Mouse (Mus musculus) cerebellum, adult 11 months (tissue): ENCODE measurements around the gene Slc26a8.
A peak's percentile ranks its signal among the peaks of the same experiment; 100 is the strongest.

ENCODE experiments used
- DNase-seq: peaks from one replicate; pipeline ENCODE4 v3.0.0; 2022

Slc26a8 gene

DNA sequence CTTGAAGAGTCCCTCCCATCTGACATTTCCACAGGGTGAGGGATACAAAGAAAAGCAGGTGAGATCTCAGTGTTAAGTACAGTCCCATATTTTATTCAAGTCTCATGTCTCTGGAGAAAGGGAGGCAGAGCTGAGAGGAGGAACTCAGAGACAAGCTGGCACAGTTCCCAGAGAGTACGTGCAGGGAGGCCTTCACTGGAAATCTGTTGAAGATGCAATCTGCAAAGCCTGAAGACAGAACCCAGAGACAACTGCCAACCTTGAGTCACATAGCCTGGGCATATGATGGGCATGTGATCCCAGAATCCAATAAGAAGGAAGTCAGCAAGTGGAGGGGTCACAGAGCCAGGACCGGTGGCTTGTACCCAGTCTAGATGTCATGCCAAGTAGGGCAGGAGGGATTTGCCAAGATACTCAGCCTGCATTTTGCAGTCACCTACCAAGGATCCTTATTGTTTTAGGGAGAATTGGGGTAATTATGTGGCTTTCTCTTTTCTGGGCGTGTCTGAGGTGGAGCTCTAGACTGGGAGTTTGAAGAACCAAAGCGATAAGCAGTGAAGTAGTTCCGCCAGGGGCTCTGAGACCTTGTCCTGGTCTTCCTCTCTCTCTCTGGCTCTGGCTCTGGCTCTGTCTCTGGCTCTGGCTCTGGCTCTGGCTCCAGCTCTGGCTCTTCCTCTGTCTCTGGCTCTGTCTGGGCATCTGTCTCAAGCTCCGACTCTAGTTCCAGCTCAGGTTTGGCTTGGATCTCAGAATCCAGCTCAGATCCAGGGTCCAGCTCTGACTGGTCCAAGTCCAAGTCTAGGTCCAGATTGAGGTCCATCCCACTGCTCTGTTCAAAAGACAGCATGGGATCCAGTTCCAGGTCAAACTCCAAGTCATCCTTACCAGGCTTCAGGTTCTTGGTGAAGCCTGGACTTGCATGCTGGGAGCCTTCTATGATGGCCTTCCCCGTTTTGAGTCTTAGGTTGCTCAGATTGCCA, 52.0 kb downstream of the Slc26a8 start:
- no peak for DNase-seq

DNA sequence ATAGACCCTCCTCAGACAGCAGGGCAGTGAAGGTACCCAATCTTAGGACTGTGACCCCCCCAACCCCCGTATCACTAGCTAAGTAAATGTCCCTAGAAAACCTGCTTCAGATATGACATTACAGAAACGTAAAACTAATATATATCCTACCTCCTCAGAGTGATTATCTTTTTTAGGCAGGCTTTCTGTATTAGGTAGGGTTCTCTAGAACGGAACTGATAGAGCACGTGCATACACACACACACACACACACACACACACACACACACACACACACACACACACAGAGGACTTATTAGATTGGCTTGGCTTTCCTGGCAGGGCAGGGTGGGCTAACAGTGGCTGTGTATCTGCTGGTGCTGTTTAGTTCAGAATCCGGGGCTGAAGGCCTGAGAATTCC, 54.2 kb downstream of the Slc26a8 start:
- DNase-seq = no peak

DNA sequence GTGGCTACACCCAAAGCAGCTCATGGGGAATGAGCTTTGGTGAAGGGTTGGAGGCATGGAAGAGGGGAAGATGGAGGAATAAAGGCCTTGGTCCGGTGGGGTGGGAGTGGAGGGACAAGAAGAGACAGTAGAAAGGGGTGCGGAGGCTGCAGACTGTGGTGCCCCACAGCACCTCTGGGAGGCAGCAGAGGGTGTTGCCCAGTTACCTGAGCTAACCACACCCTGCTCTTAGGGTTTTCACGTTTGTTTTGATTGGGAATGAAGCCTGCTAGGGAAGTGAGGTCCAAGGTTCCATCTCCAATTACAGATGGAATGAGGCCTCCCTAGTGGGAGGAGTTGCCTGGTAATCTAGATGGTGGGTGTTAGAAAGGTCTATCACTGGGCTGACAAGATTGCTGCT, 60.9 kb downstream of the Slc26a8 start:
- DNase-seq = no peak

DNA sequence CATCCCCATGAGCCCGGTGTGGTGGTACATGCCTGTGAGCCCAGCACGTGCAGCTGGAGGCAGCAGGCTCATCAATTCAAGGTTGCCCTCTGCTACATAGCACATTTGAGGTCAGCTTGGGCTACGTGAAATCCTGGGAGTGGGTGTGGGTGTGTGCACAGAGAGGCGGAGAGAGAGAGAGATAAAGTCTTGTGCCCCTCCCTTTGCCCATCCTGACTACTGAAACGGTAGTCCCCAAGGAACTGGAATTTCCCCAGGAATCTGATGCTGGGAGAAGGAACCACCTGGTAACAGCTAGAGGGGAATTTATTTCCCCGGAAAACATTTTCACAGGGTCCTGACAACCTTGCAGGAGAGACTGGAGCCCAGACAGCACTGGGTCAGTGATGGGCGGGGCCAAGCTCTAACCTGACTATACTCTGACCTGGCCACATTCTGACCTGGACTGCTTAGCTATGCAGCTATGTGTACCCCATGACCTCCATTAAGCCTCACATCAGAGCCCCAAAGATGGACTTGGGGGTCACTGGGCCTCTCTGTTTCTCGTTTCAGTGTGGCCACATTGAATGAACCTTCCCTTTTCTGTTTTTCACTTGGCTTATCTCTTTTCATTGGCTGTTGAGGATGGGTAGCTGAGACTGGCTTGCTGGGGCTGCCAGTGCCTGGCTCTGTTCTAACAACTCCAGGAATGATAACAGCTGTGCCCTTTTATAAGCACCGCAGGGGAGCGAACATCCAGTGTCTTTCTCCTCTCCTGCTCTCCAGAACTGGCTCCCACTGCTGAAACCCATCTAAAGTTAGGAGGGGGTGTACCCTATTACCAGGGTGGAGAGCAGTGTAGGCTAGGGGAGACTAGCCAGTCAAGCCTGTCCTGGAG, 61.5 kb downstream of the Slc26a8 start:
- DNase-seq = no peak

DNA sequence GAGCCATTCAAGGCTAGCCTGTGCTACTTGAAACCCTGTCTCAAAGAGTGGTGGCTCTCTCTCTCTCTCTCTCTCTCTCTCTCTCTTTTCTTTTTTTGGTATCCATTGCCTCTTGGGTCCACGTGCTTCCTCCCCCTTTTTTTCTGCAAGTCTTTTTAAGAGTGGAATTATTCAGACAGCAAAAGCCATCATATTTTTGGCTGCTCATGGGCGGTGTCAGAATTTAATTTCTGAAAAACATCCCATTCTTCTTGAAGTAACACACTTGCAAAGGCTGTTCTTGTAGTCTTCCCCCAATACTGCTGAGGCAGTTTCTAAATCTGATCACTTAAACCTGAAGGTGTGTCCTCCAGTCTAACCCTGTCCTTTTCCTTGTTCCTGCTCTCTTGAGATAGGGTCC, 63.1 kb downstream of the Slc26a8 start:
- DNase-seq = no peak

DNA sequence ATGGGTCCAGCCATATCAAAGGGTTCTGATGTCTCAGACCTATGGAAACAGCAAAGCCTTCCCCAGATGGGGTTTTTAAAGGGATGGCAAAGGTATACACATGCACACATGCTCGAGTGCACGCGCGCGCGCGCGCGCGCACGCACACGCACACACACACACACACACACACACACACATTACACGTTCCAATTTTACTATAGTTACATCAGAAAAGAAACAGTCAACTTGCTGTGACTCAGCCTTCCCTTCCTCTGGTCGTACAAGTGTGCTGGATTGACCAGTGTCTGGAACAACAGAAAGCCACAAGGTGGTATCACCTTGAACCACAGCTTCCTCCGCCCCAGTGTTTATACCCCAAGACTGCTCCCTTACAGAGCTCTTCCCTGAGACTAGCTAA, 64.7 kb downstream of the Slc26a8 start:
- no peak for DNase-seq

DNA sequence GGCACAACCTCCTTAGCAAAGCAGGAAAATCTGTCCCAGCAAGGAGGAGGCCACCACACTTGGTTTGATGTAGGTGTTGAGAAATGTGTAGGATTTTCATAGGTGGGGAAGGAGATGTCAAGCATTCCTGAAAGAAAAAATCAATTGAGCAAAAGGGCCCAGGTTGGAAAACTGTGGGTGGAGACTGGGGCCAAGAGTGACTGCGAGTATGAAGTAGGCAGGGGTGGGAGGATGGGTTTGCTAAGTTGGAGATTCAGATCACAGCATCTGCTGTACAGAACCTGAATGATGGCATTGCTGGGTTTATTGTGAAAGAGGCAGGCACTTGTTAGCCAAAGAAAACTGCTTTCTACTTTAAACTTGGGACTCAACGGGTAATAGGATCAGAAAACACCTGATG, 65.2 kb downstream of the Slc26a8 start:
- DNase-seq = no peak

DNA sequence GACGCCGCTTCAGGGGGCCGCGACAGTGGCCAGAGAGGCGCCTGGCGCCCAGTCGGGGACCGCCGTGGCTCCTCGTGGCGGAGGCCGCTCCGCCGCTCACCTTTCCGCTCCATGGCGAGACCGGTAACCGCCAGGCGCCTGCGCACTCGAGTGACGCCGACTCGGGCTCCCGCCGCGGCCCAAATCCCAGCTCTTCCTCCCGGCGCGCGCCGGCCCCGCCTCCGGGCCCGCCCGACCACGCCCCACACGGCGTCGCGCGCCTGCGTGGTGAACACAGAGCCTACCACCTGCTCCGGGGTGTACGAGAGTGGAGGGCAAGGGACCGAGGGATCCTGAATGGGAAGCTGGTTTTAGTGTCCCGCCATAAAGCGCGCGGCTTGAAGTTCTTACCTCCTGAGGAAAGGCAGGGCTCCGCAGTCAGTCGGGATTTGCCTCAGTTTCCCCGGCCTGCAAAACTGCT, 67.7 kb downstream of the Slc26a8 start, which contains the start of gene Srpk1:
TSS of gene Srpk1 (minus strand) at position 410 of the 460 bp plus-strand sequence.
- DNase-seq = peak; percentile 90

DNA sequence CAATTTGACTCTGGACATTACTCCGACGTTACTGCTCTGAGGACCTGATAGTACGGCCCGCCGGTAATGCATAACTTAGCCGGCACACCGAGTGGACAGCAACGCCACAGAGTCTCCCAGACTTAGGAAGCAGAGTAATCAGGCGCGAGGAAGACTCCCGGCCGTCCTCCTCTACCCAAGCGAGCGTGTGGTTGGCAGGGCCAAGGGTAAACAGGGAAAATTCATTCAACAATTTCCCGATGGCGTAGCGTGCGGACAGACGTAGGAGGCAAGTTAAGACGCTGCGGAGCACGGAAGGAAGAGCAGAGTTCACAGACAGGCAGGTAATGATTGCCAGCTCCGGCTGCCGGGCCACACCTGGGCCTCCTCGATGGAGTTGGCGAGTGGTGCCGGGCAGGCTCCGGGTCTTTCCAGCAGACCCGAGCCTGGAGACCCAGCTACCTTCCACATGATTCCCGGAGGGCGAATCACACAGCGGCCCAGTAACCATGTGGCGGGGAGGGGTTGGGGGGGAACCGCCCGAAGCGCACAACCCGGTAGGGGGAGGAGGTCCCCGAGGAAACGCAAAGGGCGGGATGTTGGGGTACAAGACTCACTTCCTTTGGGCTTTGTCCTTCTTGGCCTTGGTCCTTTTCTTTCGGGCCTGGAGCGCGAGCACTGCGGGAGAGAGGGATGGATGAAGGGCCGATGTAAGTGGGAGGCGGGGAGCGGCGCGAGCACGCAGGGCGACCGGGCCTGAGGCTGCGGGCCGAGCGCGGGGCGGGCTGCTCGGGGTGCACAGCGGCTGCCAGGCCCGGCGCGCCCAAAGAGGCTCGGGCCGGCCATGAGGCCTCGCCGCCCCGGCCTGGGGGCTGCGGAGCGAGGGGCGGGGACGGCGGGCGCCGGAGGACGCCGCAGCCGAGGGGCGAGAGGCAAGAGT, 68.4 kb downstream of the Slc26a8 start:
- DNase-seq = peak; percentile 29

DNA sequence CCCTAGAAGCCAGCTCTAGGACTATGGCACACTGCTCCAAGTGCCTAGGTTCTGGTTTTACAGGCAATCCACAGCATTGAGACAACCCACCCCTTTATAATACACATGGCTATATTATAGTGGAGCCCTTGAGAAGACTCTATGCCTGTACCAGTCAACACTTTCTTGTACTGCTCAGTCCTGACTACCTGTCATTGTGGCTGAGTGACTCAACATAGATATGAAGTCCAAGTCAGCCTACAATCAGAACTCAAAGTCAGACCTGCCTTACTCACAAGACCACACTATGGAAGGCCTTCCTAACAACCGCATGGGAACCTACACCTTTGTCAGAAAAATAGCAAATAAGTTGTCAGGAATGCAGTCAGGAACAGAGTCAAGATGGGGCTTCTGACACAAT, 71.3 kb downstream of the Slc26a8 start:
- DNase-seq = no peak

DNA sequence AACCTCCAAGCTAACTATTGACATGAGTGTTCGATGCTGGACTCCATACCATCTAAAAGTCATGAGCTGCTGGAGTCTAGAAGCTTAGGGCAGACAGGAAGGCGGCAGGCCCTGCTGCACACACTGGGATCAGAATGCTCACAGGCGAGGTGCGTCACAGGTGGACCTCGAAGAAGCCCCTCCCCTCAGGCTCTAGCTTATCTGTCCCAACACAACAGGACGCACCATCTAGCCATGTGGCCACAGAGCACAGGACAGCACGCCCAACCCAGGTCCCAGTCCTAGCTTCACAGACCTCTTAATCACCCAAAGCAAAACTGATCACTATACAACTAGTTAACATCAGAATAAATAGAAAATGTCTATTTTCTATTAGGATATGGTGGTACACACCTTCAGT, 71.9 kb downstream of the Slc26a8 start:
- no peak for DNase-seq

DNA sequence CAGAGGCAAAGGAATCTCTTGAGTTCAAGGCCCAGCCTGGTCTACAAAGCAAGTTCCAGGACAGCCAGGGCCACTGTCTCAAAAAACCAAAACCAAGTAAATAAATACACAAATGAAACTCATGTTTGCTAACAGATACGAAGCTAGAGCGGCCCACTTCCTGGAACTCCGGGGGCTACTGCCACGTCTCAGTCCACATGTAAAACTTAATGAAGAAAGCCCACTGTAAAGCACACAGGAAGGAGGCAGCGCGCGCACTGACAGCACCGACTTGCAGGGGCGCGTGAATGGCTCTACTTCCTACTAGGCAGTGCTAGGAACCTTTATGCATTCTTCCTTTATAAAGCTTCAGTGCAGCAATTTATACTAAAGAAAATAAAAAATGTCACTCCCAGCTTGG, 72.4 kb downstream of the Slc26a8 start:
- no peak for DNase-seq

DNA sequence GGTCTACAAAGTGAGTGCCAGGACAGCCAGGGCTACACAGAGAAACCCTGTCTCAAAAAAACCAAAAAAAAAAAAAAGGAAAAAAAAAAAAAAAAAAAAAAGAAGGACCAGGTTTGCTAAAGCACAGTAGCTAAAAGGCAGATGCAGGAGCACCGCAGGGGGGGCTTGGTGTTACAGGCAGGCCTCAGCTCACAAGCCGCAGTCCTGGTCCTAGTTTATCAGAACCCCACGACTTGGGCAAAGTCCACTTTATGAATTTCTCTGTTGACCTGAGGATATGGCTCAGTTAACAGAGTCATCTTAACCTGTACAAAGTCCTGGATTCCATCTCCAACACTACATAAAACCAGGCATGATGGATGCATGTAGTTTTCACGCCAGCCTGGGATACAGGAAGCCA, 74.7 kb downstream of the Slc26a8 start:
- DNase-seq = no peak

DNA sequence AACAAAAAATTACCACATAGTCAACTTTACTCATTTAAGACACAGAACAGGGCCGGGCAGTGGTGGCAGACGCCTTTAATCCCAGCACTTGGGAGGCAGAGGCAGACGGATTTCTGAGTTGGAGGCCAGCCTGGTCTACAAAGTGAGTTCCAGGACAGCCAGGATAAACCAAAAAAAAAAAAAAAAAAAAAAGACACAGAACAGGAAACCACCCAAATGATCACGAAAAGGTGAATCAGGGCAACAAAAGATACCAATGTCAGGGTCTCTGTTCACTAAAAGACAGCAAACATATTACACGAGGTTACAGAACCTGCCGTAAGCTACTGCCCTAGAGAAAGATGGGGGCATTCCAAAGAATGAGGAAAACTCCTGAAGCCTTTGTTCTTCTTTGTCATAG, 76.9 kb downstream of the Slc26a8 start:
- DNase-seq = no peak

DNA sequence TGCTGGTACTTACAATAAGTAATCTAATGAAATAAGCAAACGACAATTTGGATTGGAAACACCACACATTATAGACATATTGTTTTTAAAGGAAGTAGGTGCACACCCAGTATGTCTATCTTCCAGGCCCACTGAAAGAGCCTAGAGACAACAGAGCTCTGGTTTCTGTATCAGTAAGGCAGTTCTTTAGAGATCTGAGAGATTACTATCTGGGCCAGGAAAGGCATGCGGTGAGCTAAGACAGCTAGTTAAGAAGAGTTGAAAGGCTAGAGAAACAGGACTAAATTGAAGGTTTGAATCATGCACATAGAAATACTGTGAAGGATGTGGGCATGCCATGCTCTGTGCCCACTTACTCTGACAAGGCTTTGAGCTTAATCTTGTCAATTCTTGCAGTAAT, 77.4 kb downstream of the Slc26a8 start:
- DNase-seq = no peak

DNA sequence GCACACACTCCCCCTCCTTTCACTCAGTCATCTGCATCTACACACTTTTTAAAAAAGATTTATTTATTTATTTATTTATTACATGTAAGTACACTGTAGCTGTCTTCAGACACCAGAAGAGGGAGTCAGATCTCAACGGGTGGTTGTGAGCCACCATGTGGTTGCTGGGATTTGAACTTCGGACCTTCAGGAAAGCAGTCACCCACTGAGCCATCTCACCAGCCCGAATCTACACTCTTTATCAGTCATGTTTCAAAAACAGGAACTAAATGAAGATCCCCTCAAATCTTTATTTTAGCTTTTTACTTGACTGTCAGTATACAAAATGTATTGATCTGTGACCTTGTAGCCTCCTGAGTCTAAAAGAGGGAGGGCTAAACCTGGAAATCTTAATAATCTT, 80.5 kb downstream of the Slc26a8 start:
- DNase-seq = no peak

DNA sequence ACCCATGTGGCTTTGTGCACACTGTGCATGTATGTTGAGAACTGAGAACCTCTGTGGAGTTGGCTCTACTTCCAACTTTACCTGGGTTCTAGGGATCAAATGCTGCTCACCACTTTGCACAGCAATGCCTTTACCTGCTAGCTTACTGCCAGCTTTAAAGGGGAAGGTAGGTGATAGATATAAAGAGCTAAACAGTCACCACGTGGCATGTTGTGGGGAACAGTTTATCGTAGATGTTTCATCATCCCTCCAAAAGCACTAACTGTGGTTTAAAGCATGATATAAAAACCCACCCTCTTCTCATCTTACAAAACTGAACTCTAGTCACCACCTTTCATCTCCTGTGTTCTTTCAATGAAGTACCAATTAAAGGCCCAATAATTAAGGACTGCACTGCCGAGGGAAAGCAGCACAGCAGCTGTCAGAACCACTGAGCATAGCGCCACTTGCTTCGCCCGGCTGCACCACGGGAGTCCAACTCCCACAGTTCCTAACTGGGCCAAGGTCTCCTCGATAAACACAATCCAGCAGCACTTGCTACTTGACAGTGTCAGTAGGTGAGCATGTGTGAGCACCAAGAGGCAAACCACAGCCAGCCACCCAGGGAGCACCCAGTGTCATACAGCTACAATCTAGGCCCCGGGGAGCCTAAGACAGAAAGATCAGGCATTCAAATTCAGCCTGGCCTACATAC, 88.3 kb downstream of the Slc26a8 start:
- DNase-seq = no peak

DNA sequence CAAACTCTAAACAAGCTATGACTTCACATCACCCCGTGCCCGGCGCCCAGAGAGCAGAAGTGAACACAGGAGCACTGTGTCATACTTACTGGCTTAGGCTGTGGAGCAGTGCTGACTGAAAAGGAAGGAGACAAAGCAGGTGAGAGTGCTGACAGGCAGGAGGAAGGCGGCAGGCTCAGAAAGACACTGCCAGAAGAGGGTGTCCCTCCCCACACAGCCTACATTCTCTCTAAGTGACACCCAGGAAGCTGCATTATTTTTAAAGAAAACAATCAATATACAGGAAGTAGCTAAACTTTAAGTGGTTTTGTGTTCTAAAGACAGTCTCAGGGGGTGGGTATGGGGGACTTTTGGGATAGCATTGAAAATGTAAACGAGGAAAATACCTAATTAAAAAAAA, 89.3 kb downstream of the Slc26a8 start:
- DNase-seq = no peak

DNA sequence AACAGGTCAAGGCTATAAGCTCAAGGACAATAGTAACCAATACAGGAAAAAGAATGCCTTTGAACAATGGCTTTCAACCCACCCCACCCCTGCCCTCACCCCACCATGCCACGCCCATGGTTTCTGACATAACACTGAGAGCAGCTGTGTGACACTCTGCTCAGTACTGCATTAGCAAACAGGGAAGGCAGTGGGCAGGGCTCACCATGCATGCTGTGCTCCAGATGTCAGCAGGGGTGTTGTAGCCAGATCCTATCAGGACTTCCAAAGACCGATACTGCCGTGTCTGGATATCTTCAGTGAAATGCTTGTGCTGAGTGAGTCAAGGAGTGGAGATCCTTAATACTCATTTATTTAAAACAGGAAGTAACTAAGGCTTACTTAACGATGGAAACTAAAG, 96.1 kb downstream of the Slc26a8 start:
- DNase-seq = no peak

DNA sequence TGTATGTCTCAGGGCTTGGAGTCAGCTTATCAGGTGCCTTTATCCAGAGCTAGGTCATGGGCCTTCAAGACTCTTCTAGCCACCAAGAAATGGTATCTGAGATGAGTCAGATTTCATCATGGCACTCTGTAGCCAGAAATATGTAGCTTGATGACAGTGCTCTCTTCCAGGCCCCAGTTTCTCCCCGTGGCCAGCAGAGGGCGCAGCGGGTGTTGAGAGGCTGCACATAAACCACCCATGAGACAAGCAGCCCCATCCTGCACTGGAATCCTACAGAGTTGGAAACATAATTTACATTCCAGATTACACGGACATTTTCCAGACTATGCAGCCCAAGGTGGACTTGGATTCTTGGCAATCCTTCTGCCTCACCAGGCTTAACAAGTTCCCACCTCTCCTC, 97.0 kb downstream of the Slc26a8 start:
- peak; percentile 60 for DNase-seq

DNA sequence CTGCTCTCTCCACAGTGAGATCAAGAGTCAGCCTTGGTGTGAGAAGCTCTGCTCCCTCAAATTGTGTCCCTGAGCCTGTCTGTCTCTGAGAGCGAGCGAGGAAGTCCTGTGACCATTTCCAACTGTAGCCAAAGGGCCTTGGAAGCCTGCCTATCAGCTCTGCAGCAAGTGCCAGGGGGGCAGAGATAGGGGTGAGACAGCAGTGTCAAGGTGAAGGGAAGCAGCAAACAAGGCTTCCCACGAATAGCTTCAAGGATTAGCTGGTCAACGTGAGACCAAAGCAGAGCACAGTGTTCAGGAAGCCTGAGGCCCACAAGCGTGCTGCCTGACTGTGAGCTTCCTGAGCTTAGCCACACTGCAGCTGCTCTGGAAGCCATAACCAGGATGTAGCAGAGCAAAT, 98.6 kb downstream of the Slc26a8 start:
- no peak for DNase-seq

DNA sequence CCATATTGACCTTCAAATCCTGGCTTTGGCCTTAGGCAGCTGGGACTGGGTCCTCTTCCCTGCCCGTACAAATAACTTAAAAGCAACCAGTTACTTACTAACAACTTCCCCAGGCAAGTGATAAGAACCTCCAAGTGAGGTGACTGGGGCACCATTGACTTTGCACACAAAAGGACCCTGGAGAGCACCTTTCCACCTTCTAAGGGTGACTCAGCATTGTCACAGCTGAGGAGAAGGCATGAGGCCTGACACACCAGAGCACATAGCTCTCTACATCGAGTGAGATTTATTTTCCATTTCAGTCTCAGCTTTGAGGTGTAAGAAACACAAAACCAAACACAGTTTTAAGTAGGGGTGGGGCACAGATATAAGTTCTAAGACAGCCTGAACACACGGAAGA, 99.4 kb downstream of the Slc26a8 start:
- DNase-seq = no peak
